Mouse (Mus musculus): ENCODE results near the gene Zfp638.

DNA sequence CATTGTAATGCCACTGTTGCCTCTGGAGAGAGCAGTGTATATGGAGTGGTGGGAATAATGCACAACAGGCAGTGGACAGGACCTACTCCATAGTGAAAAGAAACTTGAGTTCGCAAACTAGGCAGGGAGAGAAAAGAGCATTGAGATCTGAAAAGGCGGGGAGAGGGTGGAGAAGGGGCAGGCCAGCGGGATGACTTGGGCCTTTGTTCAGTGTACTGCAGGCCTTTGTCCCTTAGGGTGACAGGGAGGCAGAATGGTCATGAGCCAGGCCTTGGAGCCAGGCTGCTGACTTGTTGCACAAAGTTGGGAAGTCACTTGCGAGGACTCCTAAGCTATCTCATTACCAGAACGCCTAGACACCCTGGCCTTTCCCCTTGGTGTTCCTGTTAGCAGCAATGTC lies 9.4 kb upstream of the Zfp638 start:
- TF ChIP-seq CTCF (IDR thresholded peaks at IDR 0.05; ENCODE audit: low read depth) (no peak), EP300 (optimal IDR thresholded peaks at IDR 0.05) (no peak)
